Mouse (Mus musculus) lung, adult 2 months (tissue): Measurements from ENCODE around the gene Ptprm. TPM values are rescaled to one million over a fixed set of nuclear protein-coding genes. Genes with fewer than 3 reads are reported as not detected.

Experiments used
- DNase-seq: peaks from one replicate; pipeline ENCODE4 v3.0.0; 2022
- H3K4me1 ChIP-seq: fragments of 200-500 bp; 2 replicates; pipeline ENCODE4 v1.6.1; 2011; ENCODE audit warnings: low read length; ENCODE audit not compliant: control insufficient read depth, insufficient read depth
- H3K4me3 ChIP-seq: fragments of 200-500 bp; replicated peaks from 2 replicates; pipeline ENCODE3; 2011; ENCODE audit warnings: low read depth, mild to moderate bottlenecking, control low read depth, low read length; ENCODE audit errors: extremely low read depth
- CTCF ChIP-seq: fragments of 200-500 bp; IDR thresholded peaks from 2 replicates; pipeline ENCODE4 v1.5.1; 2011; ENCODE audit warnings: mild to moderate bottlenecking, low read length, control low read depth; ENCODE audit not compliant: insufficient read depth
- POLR2A ChIP-seq: fragments of 200-500 bp; IDR thresholded peaks from 2 replicates; pipeline ENCODE4 v1.6.1; 2011; ENCODE audit warnings: low read depth, mild to moderate bottlenecking, control low read depth, low read length, borderline replicate concordance; ENCODE audit errors: extremely low read depth
- WGBS: fragments of 180-500 bp; shearing (Covaris S2); methylation state at CpG from one replicate; pipeline ENCODE4 v1.1.7; 2018; 5-methylcytosine and 5-hydroxymethylcytosine counted together
- polyA plus RNA-seq: library from polyadenylated mRNA; depleted of rRNA; stranded (reverse); fragments of >200 nt; gene quantifications from 2 replicates; pipeline ENCODE4 v1.2.3, GENCODE M21; 2012

Gene Ptprm
- polyA plus RNA-seq, 1 experiment: 69.9 TPM

- DNase-seq: no peak
- no peaks in the 10 kb centered on the region for H3K4me1 ChIP-seq
- no peak for TF ChIP-seq POLR2A
- no peak for TF ChIP-seq CTCF
- no peak overlapping the region for H3K4me3 ChIP-seq
- 94% methylated on average over 1 of the region's 1 CpGs for WGBS
Measured at GRCm38 (mm10) chr17:66779026-66779425, 575.2 kb downstream of the Ptprm start.

GRCm38 (mm10) chr17:66769365-66770363 is 584.6 kb downstream of the Ptprm start:
- Histone ChIP-seq H3K4me1 (no peaks in the 10 kb centered on the region), H3K4me3 (no peak overlapping the region)
- DNase-seq: no peak
- 84% methylated on average over 14 of the region's 14 CpGs for WGBS
- TF ChIP-seq CTCF (no peak), POLR2A (no peak)

DNA sequence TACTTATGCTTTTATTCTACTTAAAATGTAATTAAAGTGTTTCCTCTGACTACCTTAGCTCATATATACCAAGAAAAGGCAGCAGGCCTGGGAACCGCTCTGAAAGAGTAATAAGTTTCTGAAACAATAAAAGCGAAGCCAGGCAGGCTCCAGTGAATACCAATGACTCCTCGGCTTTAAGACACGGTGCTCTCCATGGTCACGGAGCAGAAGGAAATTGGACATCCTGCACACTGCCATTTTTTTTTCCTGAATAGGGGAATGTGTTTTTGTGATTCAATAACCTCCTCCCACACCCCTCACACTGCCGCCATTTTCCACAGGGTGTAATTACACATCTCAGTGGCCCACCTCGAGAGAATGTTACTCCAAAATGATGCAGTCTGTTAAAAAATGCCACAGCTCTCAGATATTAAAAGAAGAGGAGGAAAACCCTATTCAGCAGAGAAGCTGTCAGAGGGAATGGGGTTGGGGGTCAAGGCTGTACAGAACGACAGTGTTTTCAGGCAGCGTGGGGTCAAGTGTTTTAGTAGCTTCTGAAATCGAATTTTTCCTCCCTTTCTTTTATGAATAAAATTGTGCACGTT is 585.5 kb downstream of the Ptprm start:
- DNase-seq: no peak
- TF ChIP-seq CTCF (no peak), POLR2A (no peak)
- H3K4me3 ChIP-seq: no peak overlapping the region
- no peaks in the 10 kb centered on the region for H3K4me1 ChIP-seq
- 72% methylated on average over 11 of the region's 11 CpGs for WGBS

DNA sequence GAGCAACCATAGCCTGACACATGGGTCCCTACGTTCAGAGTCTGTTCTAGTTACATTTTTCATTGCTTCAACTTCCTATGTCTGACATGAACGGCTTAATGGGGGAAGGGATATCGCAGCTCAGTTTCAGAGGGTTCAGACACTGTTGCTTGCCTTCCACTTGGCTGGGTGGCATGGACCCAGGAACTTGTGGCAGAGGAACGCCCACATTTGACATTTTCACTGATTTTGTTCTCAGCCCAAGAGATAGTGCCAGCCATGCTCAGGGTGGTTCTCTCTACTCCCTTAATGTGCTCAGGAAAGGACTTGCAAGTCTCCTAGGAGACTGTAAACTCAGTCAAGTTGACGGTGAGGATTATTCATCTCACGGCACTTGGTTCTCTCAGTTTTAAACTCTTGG is 588.1 kb downstream of the Ptprm start:
- no peak for TF ChIP-seq POLR2A
- no peak for TF ChIP-seq CTCF
- no peak overlapping the region for H3K4me3 ChIP-seq
- WGBS: 70% methylated on average over 6 of the region's 6 CpGs
- no peak for DNase-seq
- no peaks in the 10 kb centered on the region for H3K4me1 ChIP-seq

GRCm38 (mm10) chr17:66764435-66764834 is 589.8 kb downstream of the Ptprm start:
- TF ChIP-seq POLR2A (no peak), CTCF (no peak)
- no peak overlapping the region for H3K4me3 ChIP-seq
- 71% methylated on average over 2 of the region's 2 CpGs for WGBS

GRCm38 (mm10) chr17:66762716-66763115 is 591.5 kb downstream of the Ptprm start:
- TF ChIP-seq POLR2A: no peak
- TF ChIP-seq CTCF: no peak
- H3K4me3 ChIP-seq: no peak overlapping the region
- no peaks in the 10 kb centered on the region for H3K4me1 ChIP-seq
- 81% methylated on average over 10 of the region's 10 CpGs for WGBS
- DNase-seq: no peak

More at GRCm38 (mm10) chr17:66764435-66764834, 589.8 kb downstream of the Ptprm start:
- H3K4me1 ChIP-seq: no peaks in the 10 kb centered on the region
- no peak for DNase-seq

DNA sequence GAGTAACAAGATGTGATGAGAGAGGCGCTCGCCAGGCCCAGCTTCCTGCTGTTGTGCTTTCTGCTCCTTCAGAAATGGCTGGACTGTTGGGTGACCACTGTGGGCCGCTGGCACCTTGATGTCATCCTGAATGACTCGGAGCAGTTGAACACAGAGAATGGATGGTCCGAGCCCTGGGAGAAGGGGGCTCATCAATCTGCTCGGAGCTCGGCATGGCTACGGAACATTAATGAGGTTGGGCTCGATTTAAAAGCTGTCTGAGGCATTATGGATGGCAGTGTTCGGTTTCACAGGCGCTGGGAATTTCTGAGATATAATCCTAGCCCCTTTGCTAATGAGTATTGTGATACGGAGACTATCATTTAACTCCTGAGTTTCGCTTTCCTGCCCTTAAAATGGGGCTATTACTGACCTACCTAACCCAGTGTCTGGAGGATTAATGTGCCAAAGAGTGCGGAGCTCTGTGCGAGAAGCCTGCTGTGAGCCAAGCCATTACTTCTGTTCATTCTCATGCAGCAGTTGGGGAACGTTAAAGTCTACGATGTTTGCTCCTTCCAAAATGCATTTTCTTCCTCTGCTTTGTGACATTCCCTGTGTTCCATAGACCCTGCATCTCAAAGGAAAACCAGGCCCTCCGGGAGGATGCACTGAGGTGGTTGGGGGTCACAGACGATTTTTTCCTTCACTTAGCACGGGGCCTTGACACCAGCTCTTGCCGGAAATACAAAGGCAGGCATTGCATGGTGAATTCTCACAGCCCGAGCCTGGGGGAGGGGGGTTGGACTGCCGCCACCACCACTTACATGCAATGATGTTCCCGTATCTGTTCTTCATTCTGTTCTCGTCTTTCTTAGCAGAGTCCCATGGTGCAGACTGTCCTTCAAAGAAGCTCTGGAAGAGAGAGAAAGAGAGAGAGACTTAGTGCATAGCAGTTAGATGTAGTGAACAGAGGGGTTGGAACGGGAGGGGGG is 592.6 kb downstream of the Ptprm start:
- WGBS: 79% methylated on average over 26 of the region's 26 CpGs
- H3K4me3 ChIP-seq: no peak overlapping the region
- DNase-seq: no peak
- TF ChIP-seq POLR2A (no peak), CTCF (no peak)
- no peaks in the 10 kb centered on the region; the same call in 1 of the 2 replicates for H3K4me1 ChIP-seq

DNA sequence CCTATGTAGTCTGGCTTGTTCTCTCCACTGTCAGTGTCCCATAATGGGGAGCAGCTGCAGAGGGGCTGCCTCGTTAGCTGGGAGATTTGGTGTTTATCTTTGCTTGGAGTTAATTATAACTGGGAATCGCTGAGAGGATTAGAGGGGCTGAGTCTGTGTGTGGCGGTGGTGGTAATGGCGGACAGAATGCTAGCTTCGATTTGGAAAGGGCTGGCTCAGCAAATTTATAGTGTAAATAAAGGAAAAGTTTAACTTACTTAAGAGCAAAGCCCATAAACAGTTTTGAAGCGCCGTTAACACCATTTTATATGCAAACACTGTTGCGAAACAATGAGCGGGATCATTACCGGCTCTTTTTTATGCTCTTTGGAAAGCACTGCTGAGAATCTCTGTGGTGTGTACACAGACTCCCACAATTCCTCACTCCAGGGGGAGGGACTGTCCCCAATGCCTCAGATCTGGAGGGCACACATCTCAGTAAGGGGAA is 597.2 kb downstream of the Ptprm start:
- no peak for DNase-seq
- Histone ChIP-seq H3K4me1 (no peaks in the 10 kb centered on the region; the same call in 1 of the 2 replicates), H3K4me3 (no peak overlapping the region)
- TF ChIP-seq CTCF (no peak), POLR2A (no peak)
- WGBS: 37% methylated on average over 10 of the region's 10 CpGs
